Mouse (Mus musculus): ENCODE data around the gene Neurog1.

Gene Neurog1

DNA sequence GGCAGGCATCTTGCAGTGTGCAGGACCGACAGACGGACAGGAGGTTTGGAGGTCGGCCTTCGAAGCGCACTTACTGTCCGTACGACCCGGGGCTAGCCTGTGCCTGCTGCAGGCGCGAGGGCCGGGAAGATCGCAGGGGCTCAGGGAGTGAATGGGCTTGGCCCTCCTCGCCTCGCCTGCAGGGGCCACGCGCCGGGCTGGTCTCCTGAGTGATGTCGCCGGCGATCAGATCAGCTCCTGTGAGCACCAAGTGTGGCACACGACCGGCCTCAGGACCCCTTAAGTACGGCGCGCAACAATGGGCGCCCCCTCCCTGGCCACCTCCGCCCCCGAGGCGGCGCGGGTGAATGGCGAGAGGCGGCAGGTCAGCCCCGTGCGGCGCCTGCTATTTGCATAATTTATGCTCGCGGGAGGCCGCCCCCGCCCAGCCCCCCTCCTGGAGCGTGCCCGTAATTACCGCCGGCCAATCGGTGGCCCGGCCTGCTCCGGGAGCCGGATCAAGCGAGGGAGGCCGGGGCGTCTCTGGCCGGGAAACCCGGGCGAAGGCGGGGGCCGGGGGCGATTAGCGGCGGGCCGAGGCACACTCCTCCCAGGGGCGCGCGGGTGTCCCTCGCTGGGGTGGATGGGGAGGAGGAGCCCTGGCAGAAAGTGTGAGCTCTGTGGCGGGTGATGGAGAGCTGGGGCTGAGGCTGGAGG lies at the start of gene Neurog1:
Gene Neurog1, minus strand, starts transcription at position 240 of the 696 bp plus-strand sequence.
- no peak for DNase-seq (ENCODE audit: low spot score in 2 of 2)

DNA sequence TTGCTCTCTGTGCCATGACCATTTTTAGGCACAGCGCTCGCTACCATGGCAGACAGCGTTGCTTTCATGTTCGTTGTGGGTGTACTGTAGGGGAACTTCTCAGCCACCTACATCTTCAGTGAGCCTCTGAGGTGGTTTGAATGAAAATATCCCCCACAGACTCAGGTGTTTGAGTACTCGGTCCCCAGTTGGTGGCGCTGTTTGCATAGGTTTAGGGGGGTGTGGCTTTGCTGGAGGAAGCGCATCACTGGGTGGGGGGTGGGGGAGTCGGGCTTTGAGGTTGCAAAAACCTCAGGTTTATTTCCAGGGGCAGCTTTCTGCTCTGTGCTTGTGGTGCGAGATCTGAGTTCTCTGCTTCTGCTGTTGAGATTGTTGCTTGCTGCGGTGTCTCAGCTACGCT lies 47.4 kb upstream of the Neurog1 start:
- DNase-seq (ENCODE audit: low spot score in 2 of 2) = no peak

GRCm38 (mm10) chr13:56296659-56297020 lies 44.7 kb upstream of the Neurog1 start:
- DNase-seq (ENCODE audit: low spot score in 2 of 2) = no peak

GRCm38 (mm10) chr13:56295943-56296658 lies 44.1 kb upstream of the Neurog1 start, which contains the start of gene Cxcl14:
TSS of gene Cxcl14 (minus strand) at chr13:56296551.
- no peak for DNase-seq (ENCODE audit: low spot score in 2 of 2)

DNA sequence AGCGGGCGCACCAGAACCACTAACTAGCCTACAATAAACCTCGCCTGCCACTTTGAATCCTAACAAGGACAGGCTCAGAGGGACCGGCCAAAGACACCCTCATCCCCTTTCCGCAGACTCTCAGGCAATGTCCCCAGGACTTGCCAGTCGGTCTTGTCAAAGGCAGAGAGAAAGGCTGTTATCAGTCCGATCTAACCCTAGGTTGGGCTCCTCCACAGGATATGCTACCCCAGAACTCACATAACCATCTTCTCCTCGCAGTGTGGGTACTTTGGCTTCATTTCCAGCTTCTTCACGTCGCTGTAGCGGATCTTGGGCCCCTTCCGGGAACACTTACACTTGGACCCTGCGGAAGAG lies 43.6 kb upstream of the Neurog1 start:
- DNase-seq (ENCODE audit: low spot score in 2 of 2) = no peak

- DNase-seq (ENCODE audit: low spot score in 2 of 2) = no peak
Measured at GRCm38 (mm10) chr13:56294908-56295307, 42.9 kb upstream of the Neurog1 start.

GRCm38 (mm10) chr13:56289998-56290397 lies 38.0 kb upstream of the Neurog1 start:
- DNase-seq (ENCODE audit: low spot score in 2 of 2) = no peak

DNA sequence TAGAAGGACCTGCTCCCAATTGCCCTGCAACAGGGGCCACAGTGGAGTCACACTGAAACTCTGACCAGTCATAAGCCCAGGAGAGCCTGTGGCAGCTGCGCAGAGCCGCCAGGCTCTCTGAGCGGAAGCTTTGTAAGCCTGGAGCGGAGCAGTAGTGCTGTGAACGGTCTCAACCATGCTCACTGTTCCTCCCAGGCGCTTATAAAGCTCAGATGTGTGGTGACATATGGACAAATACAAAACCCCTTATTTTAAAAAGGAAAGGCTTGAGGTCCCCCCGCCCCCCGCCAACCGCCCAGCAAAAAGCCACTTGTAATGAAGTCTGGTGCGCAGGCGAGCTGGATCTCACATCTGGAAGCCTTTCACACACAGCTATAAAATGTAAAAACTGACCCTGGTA lies 37.3 kb upstream of the Neurog1 start:
- DNase-seq (ENCODE audit: low spot score in 2 of 2) = no peak

- no peak for DNase-seq (ENCODE audit: low spot score in 2 of 2)
Measured at GRCm38 (mm10) chr13:56288601-56289000, 36.6 kb upstream of the Neurog1 start.

GRCm38 (mm10) chr13:56287091-56287490 lies 35.1 kb upstream of the Neurog1 start:
- DNase-seq (ENCODE audit: low spot score in 2 of 2) = no peak

GRCm38 (mm10) chr13:56283321-56283720 lies 31.4 kb upstream of the Neurog1 start:
- no peak for DNase-seq (ENCODE audit: low spot score in 2 of 2)

DNA sequence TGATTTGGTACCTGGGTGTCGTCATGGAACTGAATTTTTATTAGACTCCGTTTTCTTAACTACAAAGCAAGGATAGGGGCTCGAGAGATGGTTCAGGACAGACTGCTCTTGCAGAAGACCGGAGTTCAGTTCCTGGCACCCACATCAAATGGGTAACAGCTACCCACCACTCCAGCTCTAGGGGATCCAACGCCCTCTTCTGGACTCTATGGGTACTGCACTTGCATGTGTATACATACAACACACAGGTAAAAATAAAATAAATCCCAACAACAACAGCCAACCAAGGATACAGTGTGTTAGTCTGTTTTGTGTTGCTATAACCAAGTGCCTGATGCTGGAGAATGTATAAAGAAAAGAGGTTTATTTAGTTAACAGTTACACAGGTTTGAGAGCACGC lies 28.4 kb upstream of the Neurog1 start:
- DNase-seq (ENCODE audit: low spot score in 2 of 2) = no peak

DNA sequence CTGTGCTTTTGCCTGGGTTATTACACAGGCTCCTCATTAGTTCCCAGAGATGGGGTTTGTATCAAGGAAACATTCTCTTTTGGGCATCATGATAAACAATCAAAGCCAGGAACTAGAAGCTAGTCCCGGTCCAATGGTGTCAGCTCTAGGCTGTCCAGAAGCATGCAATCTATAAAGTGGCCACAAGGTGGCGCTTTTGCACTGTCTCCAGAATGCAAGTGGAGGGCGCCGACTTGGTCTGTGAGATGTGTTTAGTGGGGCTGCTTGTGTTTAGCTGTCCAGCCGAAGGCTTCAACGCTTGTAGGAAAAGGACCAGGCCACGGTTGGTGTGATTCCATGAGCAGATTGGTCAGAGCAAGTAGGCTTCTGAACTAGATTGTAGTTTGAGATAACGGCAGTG lies 27.5 kb upstream of the Neurog1 start:
- peak; percentile 36 to 71 for DNase-seq (ENCODE audit: low spot score in 2 of 2)

DNA sequence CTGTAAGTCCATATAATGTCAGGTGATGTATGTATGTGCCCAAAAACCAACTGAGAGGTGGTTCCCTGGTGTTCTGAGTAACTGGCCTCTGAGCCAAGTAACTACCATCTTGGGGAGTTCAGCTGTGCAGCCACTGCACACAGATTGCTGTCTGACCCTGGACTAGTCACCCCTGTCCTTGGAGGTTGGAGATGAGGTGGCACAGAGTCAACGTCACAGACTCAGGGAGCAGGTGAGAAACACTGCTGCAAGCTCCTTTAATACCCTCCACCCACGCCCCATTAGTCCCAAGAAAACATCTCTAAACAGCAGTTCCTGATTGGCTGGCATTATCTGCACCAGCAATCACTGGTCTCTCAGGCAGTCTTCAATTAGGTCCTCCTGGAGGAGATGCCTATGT lies 23.2 kb upstream of the Neurog1 start:
- DNase-seq (ENCODE audit: low spot score in 2 of 2) = no peak

GRCm38 (mm10) chr13:56270124-56270523 lies 18.2 kb upstream of the Neurog1 start:
- no peak for DNase-seq (ENCODE audit: low spot score in 2 of 2)

DNA sequence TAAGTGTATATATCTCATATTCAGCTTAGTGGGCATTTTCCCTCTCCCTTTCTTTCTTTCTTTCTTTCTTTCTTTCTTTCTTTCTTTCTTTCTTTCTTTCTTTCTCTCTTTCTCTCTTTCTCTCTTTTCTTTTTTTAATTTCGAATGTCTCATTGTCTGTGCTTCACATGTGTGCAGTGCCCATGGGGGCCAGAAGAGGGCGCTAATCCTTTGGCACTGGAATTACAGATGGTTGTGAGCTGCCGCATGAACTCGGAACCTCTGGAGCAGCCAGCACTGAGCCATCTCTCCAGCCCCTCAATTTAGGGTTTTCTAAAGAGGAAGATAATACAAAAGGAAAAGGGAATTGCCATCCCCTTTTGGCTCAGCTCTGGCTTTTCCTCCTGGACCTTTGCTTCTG lies 15.4 kb upstream of the Neurog1 start:
- DNase-seq (ENCODE audit: low spot score in 2 of 2) = no peak

GRCm38 (mm10) chr13:56266435-56266834 lies 14.5 kb upstream of the Neurog1 start:
- no peak for DNase-seq (ENCODE audit: low spot score in 2 of 2)

- DNase-seq (ENCODE audit: low spot score in 2 of 2) = no peak
Measured at GRCm38 (mm10) chr13:56265661-56266060, 13.7 kb upstream of the Neurog1 start.

GRCm38 (mm10) chr13:56262269-56262668 lies 10.3 kb upstream of the Neurog1 start:
- DNase-seq (ENCODE audit: low spot score in 2 of 2) = no peak

DNA sequence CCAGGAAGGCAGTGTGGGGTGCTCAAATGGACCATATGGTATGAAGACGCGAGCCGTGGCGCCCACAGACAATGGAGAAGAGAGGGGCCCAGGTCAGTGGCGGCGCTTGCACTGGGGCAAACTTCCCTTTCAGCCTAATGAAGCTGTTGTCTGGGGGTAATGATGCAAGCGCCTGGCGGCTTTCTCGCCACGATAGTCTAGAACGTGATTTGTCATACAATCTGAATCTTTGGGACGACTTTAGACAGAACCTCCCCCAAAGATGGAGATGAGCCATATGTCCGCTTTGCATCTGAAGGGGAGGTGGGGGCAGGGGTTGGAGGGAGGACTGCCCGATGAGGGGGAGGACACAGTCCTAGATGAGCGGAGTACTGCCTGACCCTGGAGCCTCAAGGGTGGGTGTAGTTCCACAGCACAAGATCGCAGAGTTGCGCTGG lies 8.4 kb upstream of the Neurog1 start:
- no peak for DNase-seq (ENCODE audit: low spot score in 2 of 2)

- DNase-seq (ENCODE audit: low spot score in 2 of 2) = no peak
Measured at GRCm38 (mm10) chr13:56259926-56260250, 7.9 kb upstream of the Neurog1 start.

DNA sequence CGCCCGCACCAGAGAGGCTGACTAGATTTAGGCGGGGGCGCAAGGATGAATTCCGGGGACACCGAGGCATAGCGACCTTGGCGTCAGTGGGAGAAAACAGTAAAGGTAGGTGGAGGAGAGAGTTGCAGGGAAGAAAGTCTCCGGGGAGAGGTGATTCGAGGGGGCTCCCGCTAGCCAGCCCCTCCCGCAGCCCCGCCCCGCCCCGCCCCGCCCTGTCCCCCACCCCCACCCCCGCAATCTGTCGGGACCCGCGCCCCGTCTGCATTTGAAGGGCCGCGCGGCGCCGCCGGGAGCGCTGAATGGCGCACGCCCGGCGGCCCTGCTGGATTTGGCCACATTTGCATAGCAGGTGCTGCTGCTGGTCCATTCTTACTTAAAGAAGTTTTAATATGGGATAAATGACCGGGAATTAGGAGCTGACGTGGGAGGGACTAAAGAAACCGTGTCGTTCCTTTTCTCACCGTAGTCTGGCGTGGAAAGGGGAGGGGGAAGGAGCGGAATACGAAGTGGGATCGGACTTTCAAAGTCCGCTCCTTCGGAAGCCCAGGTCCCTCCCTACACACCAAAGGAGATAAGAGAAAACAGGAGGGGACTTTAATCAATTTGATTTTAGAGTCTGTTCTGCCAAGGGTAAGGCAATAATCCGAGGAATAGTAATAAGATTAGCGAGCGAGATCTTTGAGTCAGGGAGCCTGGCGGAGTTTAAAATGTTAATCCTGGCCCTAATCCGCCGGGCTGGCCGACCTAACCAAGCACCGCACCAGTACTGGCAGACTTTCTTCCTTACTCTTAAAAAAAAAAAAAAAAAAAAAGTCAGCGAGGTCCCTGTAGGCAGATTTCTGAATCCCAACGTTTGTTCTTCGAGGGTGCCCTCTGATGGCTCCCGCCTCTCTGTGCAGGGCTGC lies 7.3 kb upstream of the Neurog1 start:
- DNase-seq (ENCODE audit: low spot score in 2 of 2) = no peak

All from spleen, postnatal 10 days (tissue).